Mouse (Mus musculus): Measurements from ENCODE around the gene Nfkbia. TPM values are rescaled to one million over a fixed set of nuclear protein-coding genes. Genes with fewer than 3 reads are reported as not detected.

Nfkbia gene
- total and polyA plus RNA-seq, 3 experiments: 9.3 to 15.9 TPM; not detected in 1

- Histone ChIP-seq H3K4me3 (ENCODE audit: control insufficient read depth in 1 of 2, insufficient read depth in 1 of 2, low read depth in 2 of 2, low read length in 2 of 2) (no peak overlapping the region), H3K27me3 (ENCODE audit: control insufficient read depth in 1 of 2, insufficient read depth in 2 of 2, low read length in 2 of 2) (no peaks in the 10 kb centered on the region), H3K4me1 (ENCODE audit: control insufficient read depth in 1 of 2, insufficient read depth in 2 of 2, low read length in 2 of 2) (peaks cover 0 to 5% of the 10 kb centered on the region in 2 experiments; a peak in 1 of 4 replicates), H3K9me3 (replicated peaks; ENCODE audit: insufficient read depth, low read length) (no peaks in the 10 kb centered on the region), H3K27ac (ENCODE audit: control insufficient read depth, low read depth, low read length) (no peak overlapping the region), H3K9ac (ENCODE audit: control insufficient read depth, low read depth, low read length, poor library complexity, severe bottlenecking) (no peak overlapping the region), H3K79me2 (ENCODE audit: control insufficient read depth, insufficient read depth, low read length, poor library complexity) (no peaks in the 10 kb centered on the region), H3K36me3 (ENCODE audit: control insufficient read depth in 1 of 2, insufficient read depth in 2 of 2, low read length in 2 of 2) (no peaks in the 10 kb centered on the region; a peak in 1 of 4 replicates)
- TF ChIP-seq NRF1 (IDR thresholded peaks at IDR 0.05; ENCODE audit: insufficient read depth, low read depth, low read length, poor library complexity, severe bottlenecking) (no peak), KAT2A (conservative IDR thresholded peaks at IDR 0.05; ENCODE audit: low read depth, low read length) (no peak), TBP (IDR thresholded peaks at IDR 0.05; ENCODE audit: low read depth, low read length) (no peak), MEF2A (IDR thresholded peaks at IDR 0.05; ENCODE audit: extremely low read depth, insufficient replicate concordance, low read depth, low read length, poor library complexity, severe bottlenecking) (no peak), ELF1 (IDR thresholded peaks at IDR 0.05; ENCODE audit: low read depth, low read length) (no peak), UBTF (IDR thresholded peaks at IDR 0.05; ENCODE audit: borderline replicate concordance, insufficient read depth, low read depth, low read length) (no peak), MXI1 (IDR thresholded peaks at IDR 0.05; ENCODE audit: low read depth, low read length) (no peak), MYC (IDR thresholded peaks at IDR 0.05; ENCODE audit: low read depth, low read length) (no peak), USF1 (IDR thresholded peaks at IDR 0.05; ENCODE audit: low read depth, low read length) (no peak), E2F4 (IDR thresholded peaks at IDR 0.05; ENCODE audit: borderline replicate concordance, low read depth, low read length) (no peak), TCF12 (IDR thresholded peaks at IDR 0.05; ENCODE audit: low read depth, low read length) (no peak), SIN3A (IDR thresholded peaks at IDR 0.05; ENCODE audit: low read length) (no peak)
- DNase-seq (ENCODE audit: low read depth, low spot score): no peak
These were observed 46.9 kb downstream of the Nfkbia start for GRCm38 (mm10) chr12:55445583-55445982.

GRCm38 (mm10) chr12:55444031-55444451, 48.4 kb downstream of the Nfkbia start:
- H3K79me2 ChIP-seq (ENCODE audit: control insufficient read depth, insufficient read depth, low read length, poor library complexity): no peaks in the 10 kb centered on the region
- no peak for DNase-seq (ENCODE audit: low read depth, low spot score)
- no peaks in the 10 kb centered on the region for H3K36me3 ChIP-seq (ENCODE audit: control insufficient read depth in 1 of 2, insufficient read depth in 2 of 2, low read length in 2 of 2)
- H3K9me3 ChIP-seq (replicated peaks; ENCODE audit: insufficient read depth, low read length): no peaks in the 10 kb centered on the region
- peaks cover 0 to 5% of the 10 kb centered on the region in 2 experiments; a peak in 1 of 4 replicates for H3K4me1 ChIP-seq (ENCODE audit: control insufficient read depth in 1 of 2, insufficient read depth in 2 of 2, low read length in 2 of 2)
- H3K9ac ChIP-seq (ENCODE audit: control insufficient read depth, low read depth, low read length, poor library complexity, severe bottlenecking): no peak overlapping the region
- no peak for TF ChIP-seq POLR2AphosphoS2 (IDR thresholded peaks at IDR 0.05; ENCODE audit: low read length)
- no peak for TF ChIP-seq EP300 (IDR thresholded peaks at IDR 0.05; ENCODE audit: low read depth in 1 of 2, low read length in 2 of 2)
- no peak for TF ChIP-seq ELF1 (IDR thresholded peaks at IDR 0.05; ENCODE audit: low read depth, low read length)
- no peak for TF ChIP-seq MYB (IDR thresholded peaks at IDR 0.05; ENCODE audit: low read depth, low read length)
- no peak for TF ChIP-seq RCOR1 (IDR thresholded peaks at IDR 0.05; ENCODE audit: low read depth, low read length)
- no peak for TF ChIP-seq USF2 (IDR thresholded peaks at IDR 0.05; ENCODE audit: borderline replicate concordance in 1 of 2, insufficient read depth in 1 of 2, low read depth in 1 of 2, low read length in 2 of 2)
- no peak for TF ChIP-seq MAFK (IDR thresholded peaks at IDR 0.05; ENCODE audit: borderline replicate concordance, low read depth, low read length)
- TF ChIP-seq POLR2A (IDR thresholded peaks at IDR 0.05; ENCODE audit: control insufficient read depth in 1 of 2, insufficient read depth in 1 of 2, low read depth in 1 of 2, low read length in 2 of 2, poor library complexity in 1 of 2): no peak
- no peak for TF ChIP-seq TCF12 (IDR thresholded peaks at IDR 0.05; ENCODE audit: low read depth, low read length)
- no peak for TF ChIP-seq ZKSCAN1 (IDR thresholded peaks at IDR 0.05; ENCODE audit: low read depth, low read length)
- TF ChIP-seq ETS1 (IDR thresholded peaks at IDR 0.05; ENCODE audit: low read depth, low read length): no peak
- no peak for TF ChIP-seq SIN3A (IDR thresholded peaks at IDR 0.05; ENCODE audit: low read length)
- H3K4me3 ChIP-seq (ENCODE audit: control insufficient read depth in 1 of 2, insufficient read depth in 1 of 2, low read depth in 2 of 2, low read length in 2 of 2): no peak overlapping the region
- no peak overlapping the region for H3K27ac ChIP-seq (ENCODE audit: control insufficient read depth, low read depth, low read length)
- no peaks in the 10 kb centered on the region for H3K27me3 ChIP-seq (ENCODE audit: control insufficient read depth in 1 of 2, insufficient read depth in 2 of 2, low read length in 2 of 2)
